8 mouse cellular contexts compared by ENCODE assay signal in genomic region chr10:103443070-103443469, GRCm38 (mm10).
DNase-seq lines count a peak whose midpoint lies in the region; ATAC-seq lines count a peak whose summit lies in the region.

No protein-coding gene starts in this region.

- H3K27ac ChIP-seq in heart, embryonic 12.5 days (ENCODE audit: poor library complexity, severe bottlenecking) = no peak overlapping the region
- H3K27ac ChIP-seq in embryonic facial prominence, embryonic 14.5 days (replicated peaks; ENCODE audit: low read depth, low read length) = no peak overlapping the region
- H3K27ac ChIP-seq in intestine, embryonic 15.5 days = no peak overlapping the region
- H3K27ac ChIP-seq in limb, embryonic 15.5 days = no peak overlapping the region
- no peak overlapping the region for H3K27ac ChIP-seq in neural tube, embryonic 13.5 days (replicated peaks)

- no peak overlapping the region for H3K9ac ChIP-seq in heart, embryonic 12.5 days
- H3K9ac ChIP-seq in embryonic facial prominence, embryonic 14.5 days (ENCODE audit: low read depth, low read length) = no peak overlapping the region
- H3K9ac ChIP-seq in intestine, embryonic 15.5 days = no peak overlapping the region
- no peak overlapping the region for H3K9ac ChIP-seq in limb, embryonic 15.5 days
- no peak overlapping the region for H3K9ac ChIP-seq in neural tube, embryonic 13.5 days

- no peaks in the 10 kb centered on the region for H3K9me3 ChIP-seq in heart, embryonic 12.5 days (replicated peaks)
- no peaks in the 10 kb centered on the region for H3K9me3 ChIP-seq in embryonic facial prominence, embryonic 14.5 days (ENCODE audit: control insufficient read depth, low read length)
- H3K9me3 ChIP-seq in intestine, embryonic 15.5 days = no peaks in the 10 kb centered on the region
- no peaks in the 10 kb centered on the region for H3K9me3 ChIP-seq in limb, embryonic 15.5 days
- H3K9me3 ChIP-seq in neural tube, embryonic 13.5 days = no peaks in the 10 kb centered on the region

- no peak overlapping the region for H3K4me2 ChIP-seq in heart, embryonic 12.5 days
- no peak overlapping the region for H3K4me2 ChIP-seq in embryonic facial prominence, embryonic 14.5 days (ENCODE audit: low read depth, low read length)
- H3K4me2 ChIP-seq in intestine, embryonic 15.5 days (replicated peaks) = no peak overlapping the region
- H3K4me2 ChIP-seq in limb, embryonic 15.5 days = no peak overlapping the region
- H3K4me2 ChIP-seq in neural tube, embryonic 13.5 days = no peak overlapping the region

- intact Hi-C loops in heart, postnatal 36 days (cut with DNase I) = no loop called here

- ATAC-seq in heart, embryonic 12.5 days (ENCODE audit: insufficient number of reproducible peaks, low FRiP score) = peak; percentile 51; the same call in 1 of the 2 replicates
- peak; percentile 86 for ATAC-seq in embryonic facial prominence, embryonic 14.5 days (ENCODE audit: low read depth)
- ATAC-seq in intestine, embryonic 15.5 days = peak; percentile 77
- ATAC-seq in limb, embryonic 15.5 days (ENCODE audit: insufficient number of reproducible peaks, low FRiP score, low TSS enrichment, low read depth) = 0 out of 2 replicates have a peak, but pooled peaks have one; percentile 63
- peak; percentile 86 for ATAC-seq in neural tube, embryonic 13.5 days (ENCODE audit: low read depth)

- DNase-seq in heart, postnatal 36 days = no peak
- DNase-seq in ZHBTc4 (ENCODE audit: low read depth, low spot score) = peak; percentile 73
- DNase-seq in embryonic facial prominence, embryonic 14.5 days (ENCODE audit: low spot score) = peak; percentile 90
- DNase-seq in natural killer cell, adult 2 months (ENCODE audit: low spot score in 2 of 2) = no peak

- no peaks in the 10 kb centered on the region for H3K27me3 ChIP-seq in heart, embryonic 12.5 days (replicated peaks)
- 0 out of 2 replicates have a peak, but pooled peaks cover 4% of the 10 kb centered on the region for H3K27me3 ChIP-seq in embryonic facial prominence, embryonic 14.5 days (replicated peaks; ENCODE audit: control insufficient read depth, insufficient read depth, low read length)
- H3K27me3 ChIP-seq in intestine, embryonic 15.5 days (replicated peaks) = no peaks in the 10 kb centered on the region
- H3K27me3 ChIP-seq in limb, embryonic 15.5 days = no peaks in the 10 kb centered on the region
- no peaks in the 10 kb centered on the region for H3K27me3 ChIP-seq in neural tube, embryonic 13.5 days

- no peaks in the 10 kb centered on the region for H3K36me3 ChIP-seq in heart, embryonic 12.5 days
- no peaks in the 10 kb centered on the region for H3K36me3 ChIP-seq in embryonic facial prominence, embryonic 14.5 days (ENCODE audit: control insufficient read depth, insufficient read depth, low read length)
- H3K36me3 ChIP-seq in intestine, embryonic 15.5 days = no peaks in the 10 kb centered on the region
- H3K36me3 ChIP-seq in limb, embryonic 15.5 days = no peaks in the 10 kb centered on the region
- H3K36me3 ChIP-seq in neural tube, embryonic 13.5 days = no peaks in the 10 kb centered on the region

- H3K4me3 ChIP-seq in heart, embryonic 12.5 days = no peak overlapping the region
- no peak overlapping the region for H3K4me3 ChIP-seq in embryonic facial prominence, embryonic 14.5 days (ENCODE audit: low read depth, low read length)
- no peak overlapping the region for H3K4me3 ChIP-seq in intestine, embryonic 15.5 days (replicated peaks)
- H3K4me3 ChIP-seq in limb, embryonic 15.5 days = no peak overlapping the region
- H3K4me3 ChIP-seq in neural tube, embryonic 13.5 days = no peak overlapping the region

- WGBS in heart, embryonic 12.5 days = 35% methylated on average over 3 of the region's 3 CpGs
- 42% methylated on average over 3 of the region's 3 CpGs for WGBS in embryonic facial prominence, embryonic 14.5 days
- WGBS in intestine, embryonic 15.5 days = 42% methylated on average over 3 of the region's 3 CpGs
- 42% methylated on average over 3 of the region's 3 CpGs for WGBS in limb, embryonic 15.5 days
- WGBS in neural tube, embryonic 13.5 days = 42% methylated on average over 3 of the region's 3 CpGs

- no peaks in the 10 kb centered on the region for H3K4me1 ChIP-seq in heart, embryonic 12.5 days (replicated peaks)
- H3K4me1 ChIP-seq in embryonic facial prominence, embryonic 14.5 days (ENCODE audit: control insufficient read depth, insufficient read depth, low read length) = no peaks in the 10 kb centered on the region
- no peaks in the 10 kb centered on the region for H3K4me1 ChIP-seq in intestine, embryonic 15.5 days (replicated peaks)
- H3K4me1 ChIP-seq in limb, embryonic 15.5 days = no peaks in the 10 kb centered on the region
- H3K4me1 ChIP-seq in neural tube, embryonic 13.5 days (replicated peaks) = no peaks in the 10 kb centered on the region

Comparison
In these comparisons a context has a peak if more than half of its experiments do, and no peak if none do; other contexts are left out.
1. DNase-seq: peak in ZHBTc4 (single experiment) and embryonic facial prominence, embryonic 14.5 days (single experiment); none in heart, postnatal 36 days (0 of 2) and natural killer cell, adult 2 months (0 of 2).
2. Peak in every context shown above with its lines, with median percentiles within 50 percentile points of each other: ATAC-seq.